Mouse (Mus musculus) heart, postnatal 10 days (tissue): ENCODE results near the gene Klc3. TPM values are rescaled to one million over a fixed set of nuclear protein-coding genes. Genes with fewer than 3 reads are reported as not detected.
A peak's percentile ranks its signal among the peaks of the same experiment; 100 is the strongest.

Experiments
- DNase-seq, 2 experiments: peaks; one replicate each; pipeline ENCODE4 v3.0.0; 2021
- intact Hi-C: fragments of 180-260 bp; cut with DNase I; formaldehyde crosslinking; loops from one replicate; pipeline ENCODE4 v1.15.1; 2025
- total RNA-seq, 2 experiments: library from RNA; stranded (reverse); gene quantifications; 2 replicates each; pipeline ENCODE4 v1.2.3; 2021

The Klc3 gene
- total RNA-seq: under 1 TPM; 0.26 to 0.55 TPM

DNA sequence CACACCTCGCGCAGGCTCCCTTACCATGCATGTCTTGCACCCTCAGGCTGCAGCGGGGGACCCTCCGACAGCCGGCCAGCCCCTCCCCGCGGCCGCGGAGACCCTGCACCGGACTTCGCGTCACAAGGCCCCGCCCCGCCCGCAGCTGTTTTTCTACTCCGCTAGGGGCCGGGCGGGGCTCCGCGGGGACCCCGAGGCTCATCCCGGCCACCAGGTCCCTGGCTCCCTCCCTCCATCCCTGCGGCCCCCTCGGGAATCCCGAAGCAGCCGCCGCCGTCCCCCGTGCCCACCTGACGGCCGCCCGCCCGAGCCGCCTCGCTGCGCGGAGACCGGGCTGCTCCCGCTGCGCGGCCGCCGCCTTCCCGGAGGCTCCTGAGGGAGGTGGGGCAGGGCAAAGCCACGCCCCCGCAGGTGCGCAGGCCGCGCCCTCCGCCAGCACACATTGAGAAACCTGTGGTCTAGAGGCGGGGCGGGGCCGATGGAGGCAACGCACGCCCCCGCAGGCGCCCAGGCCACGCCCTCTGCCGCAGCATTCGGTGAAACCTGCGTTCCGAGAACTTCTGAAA is at the start of gene Klc3:
Gene Klc3 (minus strand): TSS at position 374 of the 566 bp plus-strand sequence.
- intact Hi-C loops: loop anchor here (2.0 kb wide), 1 partner anchor 215 kb away; no protein-coding TSS in a partner anchor
- no peak for DNase-seq

GRCm38 (mm10) chr7:19449165-19449564 is 45.3 kb upstream of the Klc3 start:
- intact Hi-C loops: no loop called here

GRCm38 (mm10) chr7:19447689-19448088 is 43.8 kb upstream of the Klc3 start:
- no peak for DNase-seq
- intact Hi-C loops: no loop called here

More at GRCm38 (mm10) chr7:19449165-19449564, 45.3 kb upstream of the Klc3 start:
- no peak for DNase-seq

GRCm38 (mm10) chr7:19444801-19445200 is 40.9 kb upstream of the Klc3 start:
- no peak for DNase-seq
- intact Hi-C loops: no loop called here

DNA sequence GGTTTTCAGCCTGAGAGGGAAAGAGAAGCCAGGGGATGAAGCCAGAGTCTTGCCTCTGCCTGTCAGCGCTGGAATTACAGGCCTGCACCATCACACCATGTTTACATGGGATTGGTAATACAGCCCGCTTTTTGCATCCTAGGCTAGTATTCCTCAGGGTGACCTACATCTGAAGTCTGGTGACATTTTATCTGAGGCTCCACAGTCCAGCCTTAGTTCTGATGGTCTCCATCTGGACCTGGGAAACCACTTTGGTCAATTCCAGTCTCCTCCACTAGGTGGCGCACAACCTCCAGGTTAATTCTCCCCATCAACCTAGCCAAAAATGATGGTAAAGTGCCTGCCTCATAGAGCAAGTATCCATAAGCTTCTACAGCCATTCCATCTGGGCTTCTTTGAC is 39.4 kb upstream of the Klc3 start:
- intact Hi-C loops: no loop called here
- DNase-seq: peak; percentile 90 to 94

DNA sequence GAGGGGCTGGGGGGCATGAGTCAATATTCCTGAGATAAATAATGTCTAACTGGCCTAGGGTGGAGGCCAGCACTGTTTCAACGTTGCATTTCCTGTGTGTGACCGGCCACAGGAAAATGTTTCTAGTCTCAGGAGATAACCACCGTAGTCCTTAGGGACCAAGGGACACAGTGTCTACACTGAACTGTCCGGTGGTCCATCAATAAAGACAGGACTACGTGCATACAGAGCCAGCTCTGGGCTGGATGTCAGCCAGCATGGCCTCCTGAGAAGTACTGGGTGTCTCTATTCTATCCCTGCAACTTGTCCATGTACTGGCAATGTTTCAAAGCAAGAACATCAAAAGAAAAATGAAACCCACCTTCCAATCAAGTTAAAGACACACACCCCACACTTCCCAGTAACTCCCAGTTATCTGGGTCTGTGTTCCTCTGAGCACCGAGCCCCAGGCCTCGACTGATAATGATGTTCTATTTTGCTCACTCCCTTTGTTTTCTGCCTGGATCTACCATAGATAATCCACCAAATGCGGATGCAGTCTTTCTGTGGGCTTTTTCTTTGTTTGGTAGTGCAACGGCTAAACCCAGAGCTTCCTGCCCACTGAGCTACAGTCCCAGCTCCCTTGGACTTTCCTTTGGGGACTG is 37.7 kb upstream of the Klc3 start:
- no peak for DNase-seq
- intact Hi-C loops: no loop called here

DNA sequence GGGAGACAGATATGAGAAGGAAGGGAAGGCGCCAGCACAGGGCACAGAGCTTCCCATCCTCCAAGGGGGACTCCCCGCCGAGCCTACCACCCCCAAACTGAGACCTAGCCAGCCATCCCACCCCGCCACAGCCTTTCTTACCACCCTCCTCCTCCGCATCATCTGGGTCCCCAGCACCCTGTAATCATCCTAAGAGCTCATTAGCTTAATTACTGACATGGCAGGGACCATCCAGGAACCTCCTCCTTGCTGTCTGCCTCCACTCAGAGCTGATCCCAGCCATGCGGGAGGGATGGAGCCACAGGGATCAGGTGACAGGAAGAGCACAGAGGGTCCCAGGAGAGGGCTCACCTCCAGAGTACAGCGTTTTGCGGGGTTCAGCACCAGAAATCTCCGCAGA is 33.1 kb upstream of the Klc3 start:
- intact Hi-C loops: no loop called here
- no peak for DNase-seq

- intact Hi-C loops: no loop called here
- DNase-seq: no peak
Observed at GRCm38 (mm10) chr7:19436276-19436675, 32.4 kb upstream of the Klc3 start.

DNA sequence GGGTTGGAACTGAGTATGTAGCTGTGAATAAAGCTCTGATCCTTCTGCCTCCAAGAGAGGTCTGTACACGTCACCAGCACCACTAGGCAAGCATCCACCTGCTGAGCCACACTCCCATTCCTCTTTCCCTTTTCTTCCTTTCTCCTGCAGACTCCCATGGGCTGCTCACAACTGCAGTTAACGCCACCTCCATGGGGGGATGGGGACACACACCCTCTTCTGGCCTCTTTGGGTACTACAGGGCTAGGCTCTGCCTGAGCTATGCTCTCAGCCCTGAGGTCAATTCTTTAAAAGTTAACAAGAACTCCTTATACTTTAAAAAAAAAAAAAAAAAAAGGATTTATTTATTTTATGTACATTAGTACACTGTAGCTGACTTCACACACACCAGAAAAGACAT is 28.6 kb upstream of the Klc3 start:
- no peak for DNase-seq
- intact Hi-C loops: no loop called here

DNA sequence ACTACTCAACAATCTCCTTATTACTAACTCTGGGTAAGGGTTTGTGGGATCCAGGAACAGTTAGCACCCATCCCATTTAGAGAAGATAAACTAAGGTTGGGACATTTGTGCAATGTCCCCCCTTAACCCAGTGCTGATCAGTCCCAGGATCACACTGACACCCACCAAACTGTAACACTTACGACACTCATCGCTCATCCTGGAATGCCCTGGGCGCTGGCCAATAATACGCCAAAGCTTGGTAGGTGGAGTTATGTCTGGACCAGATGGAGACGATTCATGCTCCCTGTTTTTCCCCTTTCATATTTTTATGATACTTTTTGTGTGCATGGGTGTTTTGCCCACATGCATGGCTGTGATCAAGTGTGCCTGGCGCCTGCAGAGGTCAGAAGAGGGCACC is 26.5 kb upstream of the Klc3 start:
- DNase-seq: no peak
- intact Hi-C loops: no loop called here

DNA sequence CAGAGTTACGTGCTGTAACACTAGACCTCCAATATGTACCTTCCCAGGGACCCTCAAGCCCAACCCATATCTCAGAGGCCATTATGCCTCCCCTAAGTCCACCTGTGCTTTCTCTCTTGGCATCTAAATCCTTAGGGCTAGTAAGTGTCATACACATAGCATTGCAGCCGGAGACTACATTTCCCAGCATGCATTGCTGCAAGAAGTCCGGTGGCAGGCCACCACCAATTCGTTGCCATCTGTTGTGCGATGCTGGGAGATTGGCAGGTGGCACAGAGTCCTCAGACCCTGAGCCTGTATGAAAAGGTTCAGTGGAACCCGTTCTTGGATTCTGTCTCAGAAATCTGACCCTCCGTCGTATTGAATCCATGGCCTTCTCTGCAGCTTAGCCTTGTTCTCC is 25.8 kb upstream of the Klc3 start:
- DNase-seq: no peak
- intact Hi-C loops: no loop called here

GRCm38 (mm10) chr7:19427999-19428650 is 24.2 kb upstream of the Klc3 start:
- DNase-seq: no peak
- intact Hi-C loops: no loop called here

GRCm38 (mm10) chr7:19426888-19427287 is 23.0 kb upstream of the Klc3 start:
- no peak for DNase-seq
- intact Hi-C loops: no loop called here

GRCm38 (mm10) chr7:19426349-19426748 is 22.4 kb upstream of the Klc3 start:
- DNase-seq: no peak

GRCm38 (mm10) chr7:19424051-19424450 is 20.1 kb upstream of the Klc3 start:
- intact Hi-C loops: no loop called here
- no peak for DNase-seq

More at GRCm38 (mm10) chr7:19426349-19426748, 22.4 kb upstream of the Klc3 start:
- intact Hi-C loops: no loop called here

DNA sequence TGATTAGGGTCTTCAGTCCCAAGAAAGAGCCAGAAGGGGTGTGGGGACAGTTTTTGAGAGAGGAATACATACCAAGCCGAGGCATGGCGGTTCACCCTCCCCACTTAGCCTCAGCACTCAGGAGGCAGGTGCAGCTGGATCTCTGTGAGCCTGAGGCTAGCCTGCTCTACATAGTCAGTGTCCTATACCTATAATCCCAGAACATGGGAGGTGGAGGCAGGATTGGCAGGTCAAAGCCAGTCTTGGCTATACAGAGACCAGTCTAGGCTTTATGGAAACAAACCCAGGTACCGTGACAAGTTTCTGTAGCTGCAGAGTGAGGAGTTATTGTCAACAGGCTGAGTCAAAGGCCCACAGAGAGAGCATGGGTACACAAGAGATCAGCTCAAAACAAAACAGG is 19.2 kb upstream of the Klc3 start:
- intact Hi-C loops: no loop called here
- no peak for DNase-seq

GRCm38 (mm10) chr7:19420821-19421636 is 17.1 kb upstream of the Klc3 start:
- DNase-seq: peak; percentile 88 to 89
- intact Hi-C loops: no loop called here

- intact Hi-C loops: no loop called here
- no peak for DNase-seq
Observed at GRCm38 (mm10) chr7:19420121-19420520, 16.2 kb upstream of the Klc3 start.

GRCm38 (mm10) chr7:19416590-19416989 is 12.7 kb upstream of the Klc3 start:
- DNase-seq: no peak
- intact Hi-C loops: no loop called here

- intact Hi-C loops: no loop called here
- peak; percentile 51 to 56 for DNase-seq
Observed at GRCm38 (mm10) chr7:19413525-19413924, 9.6 kb upstream of the Klc3 start.

- intact Hi-C loops: no loop called here
- peak in 1 of 2 experiments; percentile 50 for DNase-seq
Observed at GRCm38 (mm10) chr7:19411783-19412182, 7.9 kb upstream of the Klc3 start.
